Mouse (Mus musculus) liver, embryonic 14.5 days (tissue): ENCODE results near the gene Bnipl.

Experiments
- CTCF ChIP-seq: IDR thresholded peaks from 2 replicates; pipeline ENCODE4 v1.5.1; 2016; ENCODE audit warnings: antibody characterized with exemption, low read depth, control low read depth
- EP300 ChIP-seq: IDR thresholded peaks from 2 replicates; pipeline ENCODE4 v1.6.1; 2016; ENCODE audit warnings: antibody characterized with exemption, low read depth

GRCm38 (mm10) chr3:95291041-95291440, 40.0 kb upstream of the Bnipl start:
- no peak for TF ChIP-seq CTCF
- no peak for TF ChIP-seq EP300
